Mouse (Mus musculus) small intestine, adult 2 months (tissue): Measurements from ENCODE around the gene Riox2. TPM values are rescaled to one million over a fixed set of nuclear protein-coding genes. Genes with fewer than 3 reads are reported as not detected.
"Not testable (repeated sequence)": the region's sequence is repeated elsewhere in the genome, so short reads cannot be mapped to it uniquely, and the experiment has no call there.

Source experiments
- H3K27ac ChIP-seq: fragments of 200-500 bp; 2 replicates; pipeline ENCODE4 v1.5.1; 2012; ENCODE audit warnings: low read depth, low read length, control low read depth, inconsistent platforms; ENCODE audit not compliant: insufficient read depth
- H3K27me3 ChIP-seq: fragments of 200-500 bp; 2 replicates; pipeline ENCODE4 v1.6.1; 2012; ENCODE audit warnings: mild to moderate bottlenecking, moderate library complexity, low read length, inconsistent platforms; ENCODE audit not compliant: control insufficient read depth, insufficient read depth
- H3K36me3 ChIP-seq: fragments of 200-500 bp; 2 replicates; pipeline ENCODE4 v1.6.1; 2012; ENCODE audit warnings: mild to moderate bottlenecking, low read length, control low read depth, inconsistent platforms; ENCODE audit not compliant: control insufficient read depth, insufficient read depth
- H3K4me1 ChIP-seq: fragments of 200-500 bp; 2 replicates; pipeline ENCODE4 v1.6.1; 2012; ENCODE audit warnings: low read length, inconsistent platforms, mixed read lengths; ENCODE audit not compliant: control insufficient read depth, insufficient read depth, insufficient read length
- H3K4me3 ChIP-seq: fragments of 200-500 bp; 2 replicates; pipeline ENCODE4 v1.5.1; 2012; ENCODE audit warnings: low read depth, mild to moderate bottlenecking, control low read depth, inconsistent platforms, low read length, moderate library complexity
- CTCF ChIP-seq: fragments of 200-500 bp; IDR thresholded peaks from 2 replicates; pipeline ENCODE4 v1.5.1; 2012; ENCODE audit warnings: low read depth, mild to moderate bottlenecking, control low read depth, inconsistent platforms, low read length, moderate library complexity, mixed read lengths; ENCODE audit not compliant: insufficient replicate concordance, insufficient read length; ENCODE audit errors: extremely low read depth
- POLR2A ChIP-seq: fragments of 200-500 bp; IDR thresholded peaks from 2 replicates; pipeline ENCODE4 v1.6.1; 2012; ENCODE audit warnings: low read depth, mild to moderate bottlenecking, control low read depth, inconsistent platforms, low read length, moderate library complexity
- WGBS: fragments of 180-500 bp; shearing (Covaris S2); methylation state at CpG from one replicate; pipeline ENCODE4 v1.1.7; 2018; 5-methylcytosine and 5-hydroxymethylcytosine counted together
- polyA plus RNA-seq: library from polyadenylated mRNA; depleted of rRNA; stranded (reverse); fragments of >200 nt; gene quantifications from 2 replicates; pipeline ENCODE4 v1.2.3, GENCODE M21; 2012; rRNA removed

The Riox2 gene
- 1.3 and 1.5 TPM in 2 replicates for polyA plus RNA-seq

- H3K27ac ChIP-seq: peak within 1 kb of the TSS; percentile 73
- H3K27me3 ChIP-seq: no peaks in the 10 kb centered on the region
- 1% methylated on average over 56 of the region's 56 CpGs for WGBS
- H3K4me1 ChIP-seq: no peaks in the 10 kb centered on the region; the same call in 1 of the 2 replicates
- peaks cover 9% of the 10 kb centered on the region; the same call in 1 of the 2 replicates for H3K36me3 ChIP-seq
- H3K4me3 ChIP-seq: peak within 1 kb of the TSS; percentile 79
- TF ChIP-seq CTCF: peak; percentile 36; the same call in 1 of the 2 replicates
- TF ChIP-seq POLR2A: peak; percentile 30; the same call in 1 of the 2 replicates
Observed at GRCm38 (mm10) chr16:59471637-59472278, at the start of gene Riox2. Gene Riox2, plus strand, starts transcription at chr16:59471775.

- no peak for TF ChIP-seq CTCF
- H3K4me1 ChIP-seq: no peaks in the 10 kb centered on the region
Observed at GRCm38 (mm10) chr16:59427960-59428359, 43.6 kb upstream of the Riox2 start.

DNA sequence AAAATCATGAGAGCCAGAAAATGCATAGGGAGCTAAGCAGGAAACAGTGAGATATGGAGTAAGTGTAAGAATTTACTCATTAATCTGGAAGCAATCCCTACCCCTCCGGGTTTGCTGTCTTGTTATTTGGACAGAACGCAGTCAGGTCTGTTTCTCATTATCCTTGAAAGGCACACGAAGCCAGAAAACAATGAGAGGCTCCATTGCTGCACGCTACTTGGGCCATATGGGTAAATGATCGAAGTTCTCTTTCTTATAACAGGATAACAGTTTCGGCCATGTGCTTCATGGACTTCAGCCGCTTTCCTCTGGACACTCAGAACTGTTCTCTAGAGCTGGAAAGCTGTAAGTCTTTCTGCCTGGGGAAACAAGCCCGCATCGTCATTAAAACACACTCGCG lies 38.4 kb upstream of the Riox2 start:
- Histone ChIP-seq H3K4me1 (no peaks in the 10 kb centered on the region), H3K27me3 (no peaks in the 10 kb centered on the region), H3K4me3 (no peak overlapping the region), H3K36me3 (no peaks in the 10 kb centered on the region), H3K27ac (no peak overlapping the region)
- TF ChIP-seq CTCF: no peak
- no peak for TF ChIP-seq POLR2A
- WGBS: 81% methylated on average over 11 of the region's 11 CpGs

More at GRCm38 (mm10) chr16:59427960-59428359, 43.6 kb upstream of the Riox2 start:
- Histone ChIP-seq H3K27me3 (no peaks in the 10 kb centered on the region), H3K36me3 (no peaks in the 10 kb centered on the region), H3K27ac (no peak overlapping the region), H3K4me3 (no peak overlapping the region)
- 83% methylated on average over 7 of the region's 7 CpGs for WGBS

DNA sequence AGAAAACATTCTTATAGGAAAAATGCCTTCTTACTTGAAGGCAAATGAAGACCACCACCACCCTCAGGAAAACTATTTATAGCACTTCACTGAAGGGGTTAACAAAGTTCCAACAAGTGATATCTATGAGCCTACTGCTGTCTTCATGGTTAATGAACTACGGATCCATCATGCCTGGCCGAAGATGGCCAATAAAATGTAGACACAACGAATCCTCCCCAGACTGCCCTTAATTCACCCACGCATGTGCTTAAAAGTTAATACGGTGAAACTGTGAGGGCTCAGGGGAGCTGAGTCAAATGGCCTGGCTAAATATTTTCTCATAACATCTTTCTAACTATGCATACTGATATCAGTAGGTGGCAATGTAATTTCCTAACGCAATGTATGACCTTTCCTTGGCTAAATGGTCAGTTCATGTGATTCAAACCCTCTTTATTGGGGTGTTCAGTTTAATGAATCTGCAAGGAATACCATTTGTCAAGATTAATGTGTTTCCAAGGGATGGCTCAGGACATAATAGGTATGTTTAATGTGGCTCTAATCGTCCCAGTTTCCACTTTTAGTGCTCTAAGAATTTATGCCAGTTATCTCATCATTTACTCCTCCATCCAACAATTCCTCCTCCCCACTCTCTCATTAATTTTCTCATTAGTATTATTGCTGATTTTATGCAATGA lies 26.6 kb upstream of the Riox2 start:
- Histone ChIP-seq H3K27ac (no peak overlapping the region), H3K4me1 (no peaks in the 10 kb centered on the region), H3K27me3 (no peaks in the 10 kb centered on the region), H3K36me3 (no peaks in the 10 kb centered on the region), H3K4me3 (no peak overlapping the region)
- 74% methylated on average over 7 of the region's 7 CpGs for WGBS
- no peak for TF ChIP-seq POLR2A
- TF ChIP-seq CTCF: no peak

- no peaks in the 10 kb centered on the region for H3K27me3 ChIP-seq
- H3K4me3 ChIP-seq: no peak overlapping the region
- TF ChIP-seq POLR2A: no peak
- no peak for TF ChIP-seq CTCF
- no peak overlapping the region for H3K27ac ChIP-seq
- H3K36me3 ChIP-seq: no peaks in the 10 kb centered on the region
- WGBS: 82% methylated on average over 1 of the region's 1 CpGs
- no peaks in the 10 kb centered on the region for H3K4me1 ChIP-seq
Observed at GRCm38 (mm10) chr16:59448181-59448580, 23.4 kb upstream of the Riox2 start.

DNA sequence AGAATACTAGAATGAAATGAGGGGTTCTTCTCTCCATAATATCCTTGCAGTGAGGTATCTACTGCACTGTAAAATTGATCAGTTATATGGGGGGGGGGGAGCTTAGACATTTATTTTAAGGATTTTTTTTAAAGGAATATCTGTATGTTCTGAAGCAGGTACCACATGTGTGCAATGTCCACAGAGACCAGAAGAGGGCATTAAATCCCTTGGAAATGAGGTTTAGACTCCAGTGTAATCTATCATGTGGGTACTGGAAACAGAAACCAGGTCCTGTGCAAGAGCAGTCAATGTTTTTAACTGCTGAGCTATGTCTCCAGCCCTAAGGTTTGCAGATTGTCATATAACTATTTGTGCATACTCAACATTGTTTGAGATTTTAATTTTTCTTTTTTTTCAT lies 22.5 kb upstream of the Riox2 start:
- H3K4me3 ChIP-seq: no peak overlapping the region
- H3K4me1 ChIP-seq: no peaks in the 10 kb centered on the region
- H3K27me3 ChIP-seq: no peaks in the 10 kb centered on the region
- no peaks in the 10 kb centered on the region for H3K36me3 ChIP-seq
- TF ChIP-seq CTCF (no peak), POLR2A (no peak)
- H3K27ac ChIP-seq: no peak overlapping the region

DNA sequence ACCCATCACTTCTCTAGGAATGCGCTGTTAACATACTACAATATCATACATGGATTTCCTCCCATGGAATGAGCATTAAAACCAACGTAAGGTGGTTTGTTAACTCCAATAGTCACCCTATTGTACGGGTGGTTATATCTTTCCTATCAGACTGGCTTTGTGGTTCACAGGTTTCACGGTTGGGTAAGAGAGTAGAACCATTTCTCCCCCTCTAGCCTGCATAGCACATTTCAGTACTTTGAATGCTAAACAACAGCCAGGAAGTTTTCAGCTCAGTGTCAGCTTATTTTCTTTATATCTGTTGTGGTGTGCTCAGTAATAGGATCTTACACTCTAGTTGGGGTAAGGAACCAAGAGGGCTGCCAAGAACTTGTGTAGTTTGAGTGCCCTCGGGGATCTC lies 19.8 kb upstream of the Riox2 start:
- Histone ChIP-seq H3K36me3 (no peaks in the 10 kb centered on the region), H3K4me3 (no peak overlapping the region), H3K4me1 (no peaks in the 10 kb centered on the region), H3K27me3 (no peaks in the 10 kb centered on the region), H3K27ac (no peak overlapping the region)
- TF ChIP-seq CTCF: no peak
- no peak for TF ChIP-seq POLR2A
- 87% methylated on average over 5 of the region's 5 CpGs for WGBS

DNA sequence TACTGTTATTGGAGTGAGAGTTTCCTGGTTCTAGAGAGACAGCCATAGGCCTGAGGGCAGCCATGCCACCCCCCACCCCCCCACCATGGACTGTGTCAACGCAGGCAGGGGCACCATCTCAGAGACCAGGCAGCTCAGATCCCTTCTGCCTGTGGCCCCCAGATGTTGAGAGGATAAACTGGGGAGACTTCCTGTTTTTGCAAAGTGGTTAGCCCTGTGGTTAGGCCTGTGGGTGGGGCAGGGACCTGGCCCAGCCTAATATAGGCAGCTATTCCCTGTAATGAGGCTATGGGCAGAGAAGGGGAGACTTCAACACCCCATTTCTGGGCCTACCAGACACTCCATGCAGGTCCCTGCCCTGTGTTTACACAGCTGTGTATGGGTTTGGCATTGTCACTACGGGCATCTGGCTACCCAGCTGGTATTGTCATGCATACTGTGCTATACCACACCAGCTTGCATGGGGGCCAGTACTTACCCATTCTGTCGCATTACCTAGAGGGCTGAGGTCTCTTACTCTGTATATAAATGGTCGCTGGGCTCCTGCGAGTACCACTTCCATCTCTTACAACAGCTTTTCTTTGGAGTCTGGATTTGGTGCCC lies 12.2 kb upstream of the Riox2 start:
- WGBS: 72% methylated on average over 5 of the region's 5 CpGs
- H3K4me3 ChIP-seq, H3K27ac ChIP-seq, H3K36me3 ChIP-seq, H3K4me1 ChIP-seq, H3K27me3 ChIP-seq: not testable (repeated sequence)
